8 mouse cellular contexts compared by ENCODE assay signal in genomic region chr9:55391909-55392658, GRCm38 (mm10).
DNase-seq lines count a peak whose midpoint lies in the region; ATAC-seq lines count a peak whose summit lies in the region.

No protein-coding gene starts in this region.

- intact Hi-C loops in left cerebral cortex, postnatal 14 days (cut with DNase I): loop anchor here (1.0 to 10.0 kb wide), 3 partner anchors 67 to 247 kb away; partner anchors contain the start of gene Ube2q2

- 28% methylated on average over 17 of the region's 17 CpGs for WGBS in intestine, embryonic 14.5 days
- 29% methylated on average over 17 of the region's 17 CpGs for WGBS in midbrain, embryonic 13.5 days

- no peak overlapping the region for H3K27ac ChIP-seq in intestine, embryonic 14.5 days (ENCODE audit: low read depth)
- H3K27ac ChIP-seq in midbrain, embryonic 13.5 days: no peak overlapping the region

- DNase-seq in CD4-positive, CD25-positive, alpha-beta regulatory T cell, adult 2 months (ENCODE audit: low read depth, low spot score): peak; percentile 77
- peak; percentile 97 to 98 for DNase-seq in cerebellum, postnatal 14 days
- peak; percentile 81 to 85 for DNase-seq in frontal cortex, postnatal 25 days (ENCODE audit: low spot score in 2 of 2)
- peak; percentile 95 for DNase-seq in intestine, embryonic 14.5 days (ENCODE audit: low spot score)
- DNase-seq in left cerebral cortex, postnatal 14 days (ENCODE audit: low spot score in 2 of 2): peak; percentile 88
- peak; percentile 51 to 82 for DNase-seq in spleen, adult 18-20 months

- 0 out of 2 replicates have a peak, but pooled peaks cover 4% of the 10 kb centered on the region for H3K9me3 ChIP-seq in intestine, embryonic 14.5 days (ENCODE audit: control insufficient read depth, low read length)
- H3K9me3 ChIP-seq in midbrain, embryonic 13.5 days: no peaks in the 10 kb centered on the region

- H3K4me3 ChIP-seq in intestine, embryonic 14.5 days (ENCODE audit: low read depth, low read length): no peak overlapping the region
- H3K4me3 ChIP-seq in midbrain, embryonic 13.5 days (replicated peaks): no peak overlapping the region

- no peaks in the 10 kb centered on the region for H3K36me3 ChIP-seq in intestine, embryonic 14.5 days (ENCODE audit: control insufficient read depth, insufficient read depth, low read length)
- H3K36me3 ChIP-seq in midbrain, embryonic 13.5 days: 0 out of 2 replicates have a peak, but pooled peaks cover 3% of the 10 kb centered on the region

- ATAC-seq in CD4-positive, CD25-positive, alpha-beta regulatory T cell, adult 4 months: no peak
- ATAC-seq in intestine, embryonic 14.5 days (replicated peaks; ENCODE audit: low FRiP score, low TSS enrichment, low read depth): 0 out of 2 replicates have a peak, but pooled peaks have one; percentile 50
- ATAC-seq in midbrain, embryonic 13.5 days: peak; percentile 85

- peaks cover 3% of the 10 kb centered on the region; the same call in 1 of the 2 replicates for H3K4me1 ChIP-seq in intestine, embryonic 14.5 days (replicated peaks; ENCODE audit: control insufficient read depth, insufficient read depth, low read length)
- H3K4me1 ChIP-seq in midbrain, embryonic 13.5 days (replicated peaks): peaks cover 6% of the 10 kb centered on the region; the same call in 1 of the 2 replicates

- H3K27me3 ChIP-seq in intestine, embryonic 14.5 days (replicated peaks; ENCODE audit: control insufficient read depth, insufficient read depth, low read length): no peaks in the 10 kb centered on the region
- H3K27me3 ChIP-seq in midbrain, embryonic 13.5 days: no peaks in the 10 kb centered on the region

- H3K4me2 ChIP-seq in intestine, embryonic 14.5 days (ENCODE audit: low read length): no peak overlapping the region
- H3K4me2 ChIP-seq in midbrain, embryonic 13.5 days (replicated peaks): no peak overlapping the region

- no peak overlapping the region for H3K9ac ChIP-seq in intestine, embryonic 14.5 days (ENCODE audit: low read length)
- H3K9ac ChIP-seq in midbrain, embryonic 13.5 days (replicated peaks): no peak overlapping the region
